Mouse (Mus musculus) olfactory bulb, adult 2 months (tissue): ENCODE data around the gene Adamts18. TPM values are rescaled to one million over a fixed set of nuclear protein-coding genes. Genes with fewer than 3 reads are reported as not detected.

Experiments used
- H3K27ac ChIP-seq: fragments of 200-500 bp; 2 replicates; pipeline ENCODE4 v1.5.1; 2012; ENCODE audit warnings: low read depth, low read length; ENCODE audit not compliant: insufficient read depth
- H3K4me1 ChIP-seq: fragments of 200-500 bp; 2 replicates; pipeline ENCODE4 v1.6.1; 2012; ENCODE audit warnings: low read length; ENCODE audit not compliant: control insufficient read depth, insufficient read depth
- H3K4me3 ChIP-seq: fragments of 200-500 bp; 2 replicates; pipeline ENCODE4 v1.5.1; 2012; ENCODE audit warnings: mild to moderate bottlenecking, low read depth, low read length, moderate library complexity; ENCODE audit not compliant: insufficient read depth
- CTCF ChIP-seq: fragments of 200-500 bp; IDR thresholded peaks from 2 replicates; pipeline ENCODE4 v1.5.1; 2012; ENCODE audit warnings: low read depth, mild to moderate bottlenecking, low read length, moderate library complexity; ENCODE audit not compliant: insufficient read depth
- POLR2A ChIP-seq: fragments of 200-500 bp; IDR thresholded peaks from 2 replicates; pipeline ENCODE4 v1.6.1; 2012; ENCODE audit warnings: mild to moderate bottlenecking, low read depth, low read length, moderate library complexity; ENCODE audit not compliant: insufficient read depth
- WGBS: fragments of 180-500 bp; shearing (Covaris S2); methylation state at CpG from one replicate; pipeline ENCODE4 v1.1.7; 2018; 5-methylcytosine and 5-hydroxymethylcytosine counted together
- polyA plus RNA-seq: library from polyadenylated mRNA; stranded (reverse); fragments of >200 nt; gene quantifications from 2 replicates; pipeline ENCODE4 v1.2.4, GENCODE M21; 2012; ENCODE audit warnings: low replicate concordance; ENCODE audit not compliant: missing spikeins, insufficient read depth, insufficient read length

The Adamts18 gene
- polyA plus RNA-seq, 1 experiment: not detected

DNA sequence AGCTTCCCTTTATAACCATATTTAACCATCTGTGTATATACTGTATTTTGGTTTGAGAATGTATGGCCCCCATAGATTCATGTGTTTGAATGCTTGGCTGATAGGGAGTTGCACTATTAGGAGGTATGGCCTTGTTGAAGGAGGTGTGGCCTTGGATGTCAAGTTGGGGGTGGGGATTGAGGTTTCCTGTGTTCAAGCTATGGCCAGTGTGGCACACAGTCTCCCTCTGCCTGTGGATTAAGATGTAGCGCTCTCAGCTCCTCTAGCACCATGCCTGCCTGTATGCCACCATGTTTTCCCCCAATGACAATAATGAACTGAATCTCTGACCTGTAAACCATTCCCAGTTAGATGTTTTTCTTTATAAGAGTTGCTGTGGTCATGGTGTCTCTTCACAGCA is 188.4 kb downstream of the Adamts18 start:
- H3K4me3 ChIP-seq: no peak overlapping the region
- no peak for TF ChIP-seq CTCF
- no peak for TF ChIP-seq POLR2A
- WGBS: 95% methylated on average over 1 of the region's 1 CpGs
- no peak overlapping the region for H3K27ac ChIP-seq
- no peaks in the 10 kb centered on the region for H3K4me1 ChIP-seq

DNA sequence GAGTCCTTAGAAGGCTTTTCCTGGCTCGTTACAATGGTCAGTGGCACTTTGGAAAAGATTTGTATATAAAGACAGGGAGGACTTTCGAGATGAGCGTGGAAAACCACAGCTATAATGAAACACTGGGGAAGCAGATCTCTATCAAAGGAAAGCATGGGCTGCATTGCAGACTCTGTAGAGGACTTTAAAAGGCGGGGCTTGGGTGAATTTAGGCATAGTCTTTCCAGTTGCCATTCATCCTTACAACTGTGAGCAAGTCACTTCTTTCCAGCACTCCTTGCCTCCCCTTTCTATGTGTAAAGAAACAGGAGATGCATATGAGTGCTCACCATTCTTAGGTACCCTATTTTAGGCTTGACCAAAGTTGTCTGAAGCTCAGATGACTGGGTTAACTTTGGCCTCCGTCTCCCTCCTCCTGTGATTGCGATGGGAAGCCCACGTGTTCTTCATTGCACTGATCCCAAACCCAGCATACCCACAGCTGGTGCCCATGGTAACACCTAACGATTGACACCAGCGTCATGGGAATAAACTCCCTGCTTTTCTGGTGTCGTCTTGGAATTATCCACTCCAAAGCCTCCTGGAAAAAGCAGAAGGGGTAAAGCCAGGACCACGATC is 191.7 kb downstream of the Adamts18 start:
- Histone ChIP-seq H3K4me3 (no peak overlapping the region), H3K4me1 (no peaks in the 10 kb centered on the region), H3K27ac (no peak overlapping the region)
- WGBS: 78% methylated on average over 11 of the region's 11 CpGs
- TF ChIP-seq POLR2A: no peak

- Histone ChIP-seq H3K4me1 (no peaks in the 10 kb centered on the region), H3K4me3 (no peak overlapping the region), H3K27ac (no peak overlapping the region)
- 95% methylated on average over 5 of the region's 5 CpGs for WGBS
- TF ChIP-seq POLR2A (no peak), CTCF (no peak)
Observed at GRCm38 (mm10) chr8:113656154-113656553, 192.4 kb downstream of the Adamts18 start.

- WGBS: 74% methylated on average over 4 of the region's 4 CpGs
- TF ChIP-seq POLR2A (no peak), CTCF (no peak)
- no peaks in the 10 kb centered on the region for H3K4me1 ChIP-seq
- no peak overlapping the region for H3K4me3 ChIP-seq
- H3K27ac ChIP-seq: no peak overlapping the region
Observed at GRCm38 (mm10) chr8:113653151-113653550, 195.4 kb downstream of the Adamts18 start.

DNA sequence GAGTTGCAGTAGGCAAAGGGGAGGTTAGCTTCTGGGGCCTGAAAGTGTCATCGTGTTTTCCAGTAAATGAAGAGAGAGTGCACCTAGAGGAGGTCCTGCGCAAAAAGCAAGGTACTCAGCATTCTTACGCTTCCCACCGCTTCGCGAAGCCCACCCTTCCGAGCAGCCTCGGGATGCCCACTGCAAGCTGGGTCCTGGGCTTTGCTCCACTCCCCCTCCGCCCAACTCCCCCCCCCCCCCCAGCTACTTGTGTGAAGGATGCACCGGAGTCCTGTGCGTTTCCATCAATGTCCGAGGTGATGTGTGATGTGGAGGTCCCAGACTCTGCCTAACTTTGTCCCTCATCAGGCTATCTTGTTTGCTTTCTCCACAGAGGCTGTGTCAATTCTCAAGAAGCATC is 196.1 kb downstream of the Adamts18 start:
- Histone ChIP-seq H3K27ac (no peak overlapping the region), H3K4me3 (no peak overlapping the region), H3K4me1 (no peaks in the 10 kb centered on the region)
- WGBS: 88% methylated on average over 11 of the region's 12 CpGs
- TF ChIP-seq POLR2A (no peak), CTCF (no peak)

Other genes starting within 250 kb of the Adamts18 start
- not detected in 2 replicates for gene Mon1b, start 213.2 kb downstream of the Adamts18 start, polyA plus RNA-seq
- not detected in 2 replicates for gene Syce1l, start 205.5 kb downstream of the Adamts18 start, polyA plus RNA-seq